Mouse (Mus musculus) liver, embryonic 11.5 days (tissue): ENCODE data around the gene Serpina1f. TPM values are rescaled to one million over a fixed set of nuclear protein-coding genes. Genes with fewer than 3 reads are reported as not detected.
"Not testable (repeated sequence)": the region's sequence is repeated elsewhere in the genome, so short reads cannot be mapped to it uniquely, and the experiment has no call there.

ENCODE experiments used
- ATAC-seq: fragments of 200-750 bp; cut with Nextera tagmentation; replicated peaks from 2 replicates; pipeline ENCODE4 v1.8.0; 2017; ENCODE audit warnings: moderate number of reproducible peaks, mild to moderate bottlenecking, moderate TSS enrichment, moderate library complexity; ENCODE audit not compliant: low FRiP score
- DNase-seq: peaks from one replicate; pipeline ENCODE4 v3.0.0-alpha.2; 2017; ENCODE audit warnings: low spot score
- H3K27ac ChIP-seq: fragments of 300-500 bp; sonication (generic); 2 replicates; pipeline ENCODE4 v1.5.1; 2014; ENCODE audit warnings: mild to moderate bottlenecking, low read depth, low read length, control low read depth
- H3K27me3 ChIP-seq: fragments of 300-500 bp; sonication (generic); replicated peaks from 2 replicates; pipeline ENCODE4 v1.6.1; 2014; ENCODE audit warnings: low read length, mixed read lengths; ENCODE audit not compliant: control insufficient read depth, insufficient read depth
- H3K36me3 ChIP-seq: fragments of 300-500 bp; sonication (generic); 2 replicates; pipeline ENCODE4 v1.6.1; 2014; ENCODE audit warnings: mild to moderate bottlenecking, low read length, moderate library complexity, mixed read lengths; ENCODE audit not compliant: control insufficient read depth, insufficient read depth
- H3K4me1 ChIP-seq: fragments of 300-500 bp; sonication (generic); replicated peaks from 2 replicates; pipeline ENCODE4 v1.6.1; 2014; ENCODE audit warnings: low read length, mixed read lengths; ENCODE audit not compliant: control insufficient read depth, insufficient read depth
- H3K4me2 ChIP-seq: fragments of 300-500 bp; sonication (generic); 2 replicates; pipeline ENCODE4 v1.6.1; 2014; ENCODE audit warnings: mild to moderate bottlenecking, control low read depth, moderate library complexity
- H3K4me3 ChIP-seq: fragments of 300-500 bp; sonication (generic); 2 replicates; pipeline ENCODE4 v1.5.1; 2014; ENCODE audit warnings: low read depth, low read length, control low read depth
- H3K9ac ChIP-seq: fragments of 300-500 bp; sonication (generic); 2 replicates; pipeline ENCODE4 v1.6.1; 2014; ENCODE audit warnings: low read depth, low read length, control low read depth
- H3K9me3 ChIP-seq: fragments of 300-500 bp; sonication (generic); 2 replicates; pipeline ENCODE4 v1.6.1; 2016; ENCODE audit warnings: low read length, inconsistent platforms, mixed read lengths; ENCODE audit not compliant: control insufficient read depth
- WGBS: fragments of 180-500 bp; shearing (Covaris S2); extraction: QIAGEN DNeasy Blood & Tissue Kit; methylation state at CpG from one replicate; pipeline ENCODE4 v1.1.7; 2014; 5-methylcytosine and 5-hydroxymethylcytosine counted together
- polyA plus RNA-seq: library from polyadenylated mRNA; unstranded; fragments of >200 nt; fragmentation: Nextera tagmentation; extraction: Ambion mirVana; gene quantifications from 2 replicates; pipeline ENCODE4 v1.2.1, GENCODE M21; 2014

The Serpina1f gene
- polyA plus RNA-seq, 1 experiment from 2014 or later, result 0.16 TPM

- ATAC-seq (no peak), DNase-seq (no peak)
- Histone ChIP-seq H3K27ac (no peak within 1 kb of the TSS), H3K36me3 (no peaks in the 10 kb centered on the region), H3K27me3 (no peaks in the 10 kb centered on the region), H3K4me2 (no peak within 1 kb of the TSS), H3K9me3 (no peaks in the 10 kb centered on the region), H3K4me1 (no peaks in the 10 kb centered on the region), H3K4me3 (no peak within 1 kb of the TSS), H3K9ac (no peak within 1 kb of the TSS)
- 90% methylated on average over 1 of the region's 1 CpGs for WGBS
Observed at GRCm38 (mm10) chr12:103676039-103676438, 19.3 kb downstream of the Serpina1f start, which contains the start of gene Serpina16. Gene Serpina16 (minus strand): TSS chr12:103676139.

DNA sequence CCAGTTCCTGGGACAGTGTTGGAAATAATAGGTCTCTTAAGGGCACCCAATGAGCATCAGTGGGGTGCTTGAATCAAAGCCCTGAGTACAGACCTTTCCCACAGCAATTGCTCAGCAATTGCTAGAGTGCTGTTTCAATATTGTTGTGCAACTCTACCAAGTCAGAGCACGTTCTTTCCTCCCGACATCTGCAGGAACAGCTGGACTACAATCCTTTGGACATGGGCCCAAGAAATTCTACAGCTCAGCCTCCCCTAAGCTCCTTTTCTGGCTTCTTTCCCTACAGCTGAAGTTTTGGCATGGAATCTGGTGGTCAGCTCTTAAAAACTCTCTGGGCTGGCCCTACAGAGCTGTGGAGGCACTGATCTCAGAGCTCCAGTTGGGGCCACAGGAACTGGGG, 22.1 kb downstream of the Serpina1f start:
- ATAC-seq, result no peak
- Histone ChIP-seq H3K9me3 (no peaks in the 10 kb centered on the region), H3K4me3 (no peak overlapping the region), H3K27ac (no peak overlapping the region), H3K27me3 (no peaks in the 10 kb centered on the region), H3K36me3 (no peaks in the 10 kb centered on the region), H3K9ac (no peak overlapping the region), H3K4me2 (no peak overlapping the region), H3K4me1 (no peaks in the 10 kb centered on the region)
- DNase-seq, result no peak
- 70% methylated on average over 2 of the region's 2 CpGs for whole genome bisulfite sequencing

DNA sequence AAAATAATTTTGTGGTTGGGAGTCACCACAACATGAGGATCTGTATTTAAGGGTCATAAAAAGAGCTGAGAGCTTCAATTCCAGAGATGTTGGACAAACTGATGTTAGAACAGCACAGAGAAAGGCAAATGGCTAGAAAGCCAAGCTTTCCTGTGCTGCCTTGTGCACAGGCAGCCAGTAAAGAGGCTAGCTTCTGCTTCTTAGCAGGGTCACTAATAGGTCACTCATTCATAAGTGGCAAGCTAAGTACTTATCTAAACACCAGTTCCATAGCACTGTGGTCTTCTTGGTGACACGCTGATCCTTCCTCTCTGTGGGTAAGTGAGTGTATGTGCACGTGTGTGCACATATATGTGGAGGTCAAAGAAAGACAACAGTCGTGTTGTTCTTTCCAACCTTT, 23.8 kb downstream of the Serpina1f start:
- Histone ChIP-seq H3K4me2 (no peak overlapping the region), H3K4me1 (no peaks in the 10 kb centered on the region), H3K27me3 (no peaks in the 10 kb centered on the region), H3K4me3 (no peak overlapping the region), H3K27ac (no peak overlapping the region), H3K36me3 (no peaks in the 10 kb centered on the region), H3K9ac (no peak overlapping the region), H3K9me3 (no peaks in the 10 kb centered on the region)
- DNase-seq, result no peak
- WGBS, result 66% methylated on average over 3 of the region's 3 CpGs
- no peak for ATAC-seq

- Histone ChIP-seq H3K4me2 (no peak overlapping the region), H3K9me3 (no peaks in the 10 kb centered on the region), H3K27ac (no peak overlapping the region), H3K9ac (no peak overlapping the region), H3K27me3 (no peaks in the 10 kb centered on the region), H3K4me3 (no peak overlapping the region), H3K36me3 (no peaks in the 10 kb centered on the region), H3K4me1 (no peaks in the 10 kb centered on the region)
- 59% methylated on average over 2 of the region's 2 CpGs for whole genome bisulfite sequencing
- DNase-seq (no peak), ATAC-seq (no peak)
Observed at GRCm38 (mm10) chr12:103670964-103671363, 24.4 kb downstream of the Serpina1f start.

DNA sequence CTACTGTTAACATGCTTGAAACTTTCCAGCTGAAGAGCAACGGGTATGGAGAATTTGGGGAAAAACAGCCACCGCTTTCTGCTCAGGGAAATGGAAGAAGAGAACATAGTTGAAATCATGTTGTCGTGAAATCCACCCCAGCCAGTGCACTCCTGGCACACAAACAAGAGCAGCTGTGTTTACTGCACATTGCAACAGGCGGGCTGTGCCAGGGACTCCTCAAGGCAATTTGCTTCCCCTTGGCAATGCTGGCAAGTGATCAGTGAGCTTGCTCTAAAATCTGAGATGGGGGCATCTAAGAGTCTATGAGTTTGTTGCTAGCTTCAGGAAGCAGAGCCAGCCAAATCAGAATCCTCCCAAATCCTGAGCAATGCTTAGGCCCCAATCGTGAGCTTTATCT, 25.0 kb downstream of the Serpina1f start:
- 73% methylated on average over 5 of the region's 5 CpGs for WGBS
- H3K27ac ChIP-seq, result no peak overlapping the region
- H3K4me3 ChIP-seq, result no peak overlapping the region
- H3K4me2 ChIP-seq, result no peak overlapping the region
- H3K9ac ChIP-seq, result no peak overlapping the region
- H3K27me3 ChIP-seq, result no peaks in the 10 kb centered on the region
- no peaks in the 10 kb centered on the region for H3K4me1 ChIP-seq
- no peaks in the 10 kb centered on the region for H3K9me3 ChIP-seq
- H3K36me3 ChIP-seq, result no peaks in the 10 kb centered on the region
- ATAC-seq (no peak), DNase-seq (no peak)

GRCm38 (mm10) chr12:103665286-103665685, 30.0 kb downstream of the Serpina1f start:
- DNase-seq, result no peak
- Histone ChIP-seq H3K36me3 (no peaks in the 10 kb centered on the region), H3K27me3 (no peaks in the 10 kb centered on the region), H3K4me2 (no peak overlapping the region), H3K9ac (no peak overlapping the region), H3K27ac (no peak overlapping the region), H3K4me1 (no peaks in the 10 kb centered on the region), H3K9me3 (no peaks in the 10 kb centered on the region), H3K4me3 (no peak overlapping the region)
- ATAC-seq, result no peak
- WGBS, result 85% methylated on average over 3 of the region's 3 CpGs

DNA sequence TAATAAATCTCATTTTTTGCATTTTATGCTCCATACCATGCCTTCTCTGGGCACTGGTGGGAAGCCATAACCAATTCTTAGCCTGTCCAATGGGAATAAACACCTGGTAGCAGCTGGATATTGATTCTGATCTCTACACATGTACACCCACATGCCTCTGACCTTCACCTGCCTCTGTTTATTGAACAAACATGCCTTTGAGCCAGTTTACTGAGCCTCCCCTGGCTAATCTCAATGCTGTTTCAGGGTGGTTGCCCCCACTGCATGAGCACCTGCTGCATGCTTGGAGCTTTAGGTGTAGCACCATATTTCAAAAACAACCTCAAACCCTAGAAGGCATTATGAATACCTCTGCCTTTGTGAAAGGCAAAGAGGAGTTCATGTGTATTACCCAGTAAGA, 33.3 kb downstream of the Serpina1f start:
- H3K4me3 ChIP-seq, DNase-seq, H3K4me2 ChIP-seq, H3K27me3 ChIP-seq, H3K36me3 ChIP-seq, H3K27ac ChIP-seq, H3K4me1 ChIP-seq, H3K9ac ChIP-seq, H3K9me3 ChIP-seq: not testable (repeated sequence)
- ATAC-seq, result 0 out of 2 replicates have a peak, but pooled peaks have one; percentile 26

DNA sequence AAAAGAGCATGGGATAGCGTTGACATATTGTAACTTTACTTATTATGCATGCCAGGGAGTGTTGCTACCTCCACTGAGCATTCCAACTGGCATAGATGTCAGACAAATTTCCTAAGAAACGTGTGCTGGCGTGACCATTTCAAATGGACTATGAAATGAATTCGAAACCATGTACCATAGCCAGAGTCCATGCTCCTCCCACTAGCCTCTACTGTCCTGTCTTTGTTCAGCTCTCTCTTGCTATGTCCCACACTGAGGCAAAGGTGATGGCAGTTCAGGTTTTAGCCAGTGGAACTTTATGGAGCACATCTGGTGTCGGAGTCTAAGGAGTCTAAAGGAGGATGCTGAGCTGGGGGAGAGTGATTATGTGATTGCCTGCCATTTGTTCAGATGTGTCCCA, 35.3 kb downstream of the Serpina1f start:
- Histone ChIP-seq H3K9ac (no peak overlapping the region), H3K36me3 (no peaks in the 10 kb centered on the region), H3K27ac (no peak overlapping the region), H3K4me2 (no peak overlapping the region), H3K4me1 (no peaks in the 10 kb centered on the region), H3K9me3 (no peaks in the 10 kb centered on the region), H3K4me3 (no peak overlapping the region), H3K27me3 (no peaks in the 10 kb centered on the region)
- WGBS, result 77% methylated on average over 5 of the region's 5 CpGs
- ATAC-seq (no peak), DNase-seq (no peak)

DNA sequence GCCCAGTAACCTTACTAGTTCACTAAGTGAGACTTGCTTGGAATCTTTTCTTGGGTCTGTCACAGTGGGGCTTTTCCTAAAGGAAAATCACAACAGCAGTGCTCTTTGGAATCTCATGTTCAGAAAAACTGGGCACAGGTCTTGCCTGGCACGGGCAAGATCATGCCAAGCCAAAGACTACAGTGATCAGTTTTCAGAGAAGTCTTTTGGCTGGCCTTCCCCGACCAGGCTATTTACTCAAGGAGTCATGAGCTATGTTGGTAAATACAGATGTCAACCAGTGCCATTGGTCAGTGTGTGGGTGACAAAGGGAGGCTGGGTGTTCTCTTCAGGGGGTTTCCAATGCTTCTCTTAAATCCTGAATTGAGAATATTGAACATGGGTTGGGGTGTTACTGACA, 36.2 kb downstream of the Serpina1f start:
- Histone ChIP-seq H3K4me2 (no peak overlapping the region), H3K27me3 (no peaks in the 10 kb centered on the region), H3K27ac (no peak overlapping the region), H3K9me3 (no peaks in the 10 kb centered on the region), H3K4me3 (no peak overlapping the region), H3K36me3 (no peaks in the 10 kb centered on the region), H3K4me1 (no peaks in the 10 kb centered on the region), H3K9ac (no peak overlapping the region)
- ATAC-seq (no peak), DNase-seq (no peak)
- WGBS, result 76% methylated on average over 2 of the region's 2 CpGs
